Mouse (Mus musculus) right cerebral cortex, postnatal 36 days (tissue): ENCODE data around the gene Slc44a2.

ENCODE experiments used
- DNase-seq, 2 experiments: peaks; one replicate each; pipeline ENCODE4 v3.0.0; 2022; ENCODE audit warnings: low spot score in 2 of 2, mixed read lengths in 1 of 2

Slc44a2 gene

GRCm38 (mm10) chr9:21332161-21333061 is 11.9 kb downstream of the Slc44a2 start:
- DNase-seq: no peak

- no peak for DNase-seq
These were observed 13.0 kb downstream of the Slc44a2 start for GRCm38 (mm10) chr9:21333523-21333922.

GRCm38 (mm10) chr9:21334747-21335146 is 14.2 kb downstream of the Slc44a2 start:
- no peak for DNase-seq

GRCm38 (mm10) chr9:21335391-21335790 is 14.9 kb downstream of the Slc44a2 start:
- no peak for DNase-seq

- no peak for DNase-seq
These were observed 16.0 kb downstream of the Slc44a2 start for GRCm38 (mm10) chr9:21336491-21336890.

- no peak for DNase-seq
These were observed 17.2 kb downstream of the Slc44a2 start for GRCm38 (mm10) chr9:21337652-21338051.

- no peak for DNase-seq
These were observed 19.9 kb downstream of the Slc44a2 start for GRCm38 (mm10) chr9:21340411-21340810.

GRCm38 (mm10) chr9:21346627-21347365 is 26.3 kb downstream of the Slc44a2 start:
- DNase-seq: no peak

GRCm38 (mm10) chr9:21348152-21348551 is 27.7 kb downstream of the Slc44a2 start:
- no peak for DNase-seq

GRCm38 (mm10) chr9:21351178-21351577 is 30.7 kb downstream of the Slc44a2 start:
- no peak for DNase-seq

GRCm38 (mm10) chr9:21351702-21352377 is 31.3 kb downstream of the Slc44a2 start:
- no peak for DNase-seq

GRCm38 (mm10) chr9:21352463-21353372 is 32.2 kb downstream of the Slc44a2 start:
- no peak for DNase-seq

- no peak for DNase-seq
These were observed 32.8 kb downstream of the Slc44a2 start for GRCm38 (mm10) chr9:21353373-21353686.

- DNase-seq: no peak
These were observed 34.3 kb downstream of the Slc44a2 start for GRCm38 (mm10) chr9:21354796-21355195.

- DNase-seq: peak; percentile 29 to 37
These were observed 36.7 kb downstream of the Slc44a2 start for GRCm38 (mm10) chr9:21356981-21357718.

GRCm38 (mm10) chr9:21366541-21367220 is 46.2 kb downstream of the Slc44a2 start:
- DNase-seq: peak; percentile 45 to 46

- DNase-seq: peak; percentile 100
These were observed 47.0 kb downstream of the Slc44a2 start, which contains the start of gene Ilf3 for GRCm38 (mm10) chr9:21367357-21368111. Ilf3 (plus strand) TSS chr9:21367871.

GRCm38 (mm10) chr9:21368131-21368584 is 47.7 kb downstream of the Slc44a2 start:
- peak; percentile 41 to 54 for DNase-seq

- no peak for DNase-seq
These were observed 48.6 kb downstream of the Slc44a2 start for GRCm38 (mm10) chr9:21369080-21369479.
